Mouse (Mus musculus) lung, postnatal 14 days (tissue): Measurements from ENCODE around the gene Mapk3.

ENCODE experiments used
- DNase-seq: peaks from one replicate; pipeline ENCODE4 v3.0.0; 2021

The Mapk3 gene

DNA sequence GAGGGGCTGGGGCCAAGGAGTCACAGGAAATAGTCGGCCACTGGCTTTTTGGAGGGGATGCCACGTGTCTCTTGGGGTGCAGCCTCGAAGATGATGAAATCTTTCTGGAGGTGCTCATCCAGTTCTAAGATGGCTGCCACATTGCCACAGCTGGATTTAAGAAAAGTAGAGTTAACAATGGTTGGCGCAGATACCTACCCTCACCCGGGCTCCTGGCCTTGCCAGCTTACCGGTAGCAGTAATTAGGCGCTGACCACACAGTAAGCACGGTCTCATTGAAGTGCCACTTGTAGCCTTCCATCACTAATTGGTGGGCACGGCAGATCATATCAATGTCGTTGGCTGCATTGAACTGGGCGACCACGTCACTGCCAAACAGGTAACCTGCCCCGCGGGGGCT lies 26.7 kb downstream of the Mapk3 start:
- no peak for DNase-seq

DNA sequence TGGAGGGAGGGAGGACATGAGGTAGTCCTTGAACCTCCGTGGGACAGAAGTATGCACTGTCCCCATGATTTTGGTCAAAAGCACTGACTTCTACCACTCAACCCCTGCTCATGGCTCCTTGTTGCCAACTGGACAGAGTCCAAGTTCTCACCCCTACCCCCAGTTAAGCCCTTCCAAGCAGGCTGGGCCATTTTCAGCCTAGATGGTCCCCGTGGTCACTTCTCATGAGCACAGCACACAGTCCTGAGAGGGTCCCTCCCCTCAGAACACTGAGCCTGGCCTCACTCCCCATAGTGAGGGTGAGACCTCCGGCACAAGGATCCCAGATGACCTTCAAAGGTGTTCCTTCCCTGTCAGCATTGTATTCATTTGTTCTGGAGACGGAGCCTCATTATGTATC lies 29.7 kb downstream of the Mapk3 start:
- no peak for DNase-seq

DNA sequence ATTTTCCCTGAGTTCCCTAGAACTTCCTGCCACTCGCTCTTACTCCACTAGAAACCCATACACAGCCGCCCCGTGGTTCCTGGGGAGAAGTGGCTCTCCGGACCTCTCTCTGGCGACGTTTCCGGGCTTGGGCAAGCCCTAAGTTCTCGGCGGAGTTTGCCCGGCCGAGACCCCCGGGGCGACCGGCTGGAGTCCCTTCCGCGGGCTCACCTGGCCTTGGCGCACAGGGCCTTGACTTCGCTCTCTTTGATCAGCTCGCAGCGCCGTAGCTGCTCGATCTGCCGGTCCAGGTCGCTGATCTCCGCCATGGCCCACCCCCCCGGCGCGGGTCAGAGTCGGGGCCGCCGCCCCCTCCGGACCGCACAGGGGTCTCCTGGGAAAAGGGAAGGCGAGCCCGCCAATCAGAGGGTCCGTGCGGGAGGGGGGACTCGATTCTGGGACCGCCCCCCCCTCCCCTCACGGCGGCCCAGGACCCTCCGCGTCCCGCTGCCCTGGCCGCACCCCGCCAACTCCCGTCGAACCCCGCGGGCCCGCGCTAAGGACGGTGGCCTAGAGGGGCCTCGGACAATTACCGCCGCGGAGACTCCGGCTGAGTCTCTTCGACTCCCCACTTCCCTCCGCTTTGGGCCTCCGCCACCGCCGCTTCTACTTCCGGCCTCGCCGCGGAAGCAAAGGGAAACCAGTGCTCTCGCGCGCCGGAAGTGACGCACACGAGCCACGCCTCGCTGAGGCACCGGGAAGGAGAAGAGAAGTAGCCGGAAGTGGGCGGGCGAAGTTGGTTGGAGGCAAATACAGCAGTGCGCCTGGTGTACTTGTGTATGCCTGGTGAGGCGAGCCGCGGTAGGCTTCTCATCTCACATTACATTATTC lies 32.7 kb downstream of the Mapk3 start, which contains the start of gene Ppp4c:
Gene Ppp4c (minus strand): TSS at position 646 of the 870 bp plus-strand sequence.
- DNase-seq = peak; percentile 98

DNA sequence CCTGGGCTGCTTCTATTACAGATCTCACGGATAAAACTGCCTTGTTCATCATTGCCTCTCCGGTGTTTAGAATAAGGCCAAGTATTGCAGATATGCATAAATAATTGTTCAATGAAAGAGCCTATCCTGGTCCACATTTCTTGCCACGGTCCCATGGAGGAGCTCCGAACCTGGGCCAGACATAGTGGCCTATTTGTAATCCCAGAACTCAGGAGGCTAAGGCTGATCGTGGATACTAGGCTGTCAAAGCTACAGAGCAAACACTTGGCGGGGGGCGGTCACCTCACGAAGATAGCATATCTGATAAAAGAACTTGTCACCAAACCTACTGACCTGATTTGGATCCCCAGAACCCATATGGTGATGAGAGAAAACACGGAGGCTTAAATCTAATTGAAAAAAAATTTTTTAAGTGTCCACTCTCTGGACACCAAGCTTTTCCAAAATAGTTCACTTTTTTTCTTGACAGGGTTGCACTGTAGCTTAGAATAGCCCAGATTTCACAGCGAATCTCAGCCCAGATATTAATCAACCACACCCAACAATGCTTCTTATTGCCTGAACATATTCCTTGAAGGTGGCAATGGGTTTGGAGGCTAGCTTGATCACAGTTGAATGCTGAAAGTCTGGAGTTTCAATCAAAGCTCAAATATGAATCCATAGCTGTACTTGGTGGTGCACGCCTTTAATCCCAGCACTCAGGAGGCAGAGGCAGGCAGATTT lies 33.5 kb downstream of the Mapk3 start:
- DNase-seq = no peak

DNA sequence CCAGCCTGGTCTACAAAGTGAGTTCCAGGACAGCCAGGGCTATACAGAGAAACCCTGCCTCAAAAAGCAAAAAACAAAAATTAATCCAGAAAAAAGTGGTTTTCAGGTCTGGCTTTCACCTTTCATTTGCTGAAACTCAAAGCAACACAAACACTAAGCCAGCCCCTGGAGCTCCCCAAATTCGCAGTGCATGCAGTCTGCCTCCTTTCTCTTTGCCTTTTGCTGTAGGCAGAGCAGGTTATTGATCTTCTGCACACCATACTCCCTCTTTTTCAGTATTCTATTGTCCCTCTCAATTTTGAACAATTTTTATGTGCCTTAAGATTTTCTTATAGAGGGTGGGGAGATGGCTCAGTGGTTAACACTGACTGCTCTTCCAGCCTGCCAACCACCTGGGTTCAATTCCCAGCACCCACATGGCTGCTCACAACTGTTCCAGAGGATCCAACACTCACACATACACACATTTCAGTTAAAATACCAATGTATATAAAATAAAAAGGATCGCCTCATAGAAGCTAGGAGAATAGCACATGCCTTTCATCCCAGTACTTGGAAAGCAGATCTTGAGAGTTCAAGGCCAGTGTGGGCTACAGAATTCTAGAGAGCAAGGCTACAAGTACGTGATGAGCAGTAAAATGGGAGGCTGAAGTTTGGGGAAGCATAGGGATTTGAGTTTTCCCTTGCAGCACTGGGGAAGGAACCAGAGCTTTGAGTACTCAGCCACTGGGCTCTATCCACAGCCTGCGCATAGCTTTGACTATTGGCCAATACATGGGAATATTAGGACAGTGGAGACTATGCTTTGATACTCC lies 34.3 kb downstream of the Mapk3 start:
- no peak for DNase-seq

DNA sequence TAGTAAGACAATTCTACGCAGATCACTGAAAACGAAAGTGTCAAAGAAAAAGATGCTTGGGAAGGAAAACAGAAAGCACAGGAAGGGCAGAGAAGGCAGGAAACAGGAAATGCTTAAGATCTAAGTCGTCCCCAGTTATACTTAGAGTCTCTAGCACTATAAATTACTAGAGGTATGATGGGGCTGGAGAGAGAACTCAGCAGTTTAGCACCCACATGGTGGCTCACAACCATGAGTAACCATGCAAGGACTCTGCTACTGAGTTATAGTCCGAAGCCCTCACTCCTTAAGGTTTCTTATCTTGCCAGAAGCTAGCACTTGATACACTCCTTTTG lies 34.8 kb downstream of the Mapk3 start:
- DNase-seq = no peak

DNA sequence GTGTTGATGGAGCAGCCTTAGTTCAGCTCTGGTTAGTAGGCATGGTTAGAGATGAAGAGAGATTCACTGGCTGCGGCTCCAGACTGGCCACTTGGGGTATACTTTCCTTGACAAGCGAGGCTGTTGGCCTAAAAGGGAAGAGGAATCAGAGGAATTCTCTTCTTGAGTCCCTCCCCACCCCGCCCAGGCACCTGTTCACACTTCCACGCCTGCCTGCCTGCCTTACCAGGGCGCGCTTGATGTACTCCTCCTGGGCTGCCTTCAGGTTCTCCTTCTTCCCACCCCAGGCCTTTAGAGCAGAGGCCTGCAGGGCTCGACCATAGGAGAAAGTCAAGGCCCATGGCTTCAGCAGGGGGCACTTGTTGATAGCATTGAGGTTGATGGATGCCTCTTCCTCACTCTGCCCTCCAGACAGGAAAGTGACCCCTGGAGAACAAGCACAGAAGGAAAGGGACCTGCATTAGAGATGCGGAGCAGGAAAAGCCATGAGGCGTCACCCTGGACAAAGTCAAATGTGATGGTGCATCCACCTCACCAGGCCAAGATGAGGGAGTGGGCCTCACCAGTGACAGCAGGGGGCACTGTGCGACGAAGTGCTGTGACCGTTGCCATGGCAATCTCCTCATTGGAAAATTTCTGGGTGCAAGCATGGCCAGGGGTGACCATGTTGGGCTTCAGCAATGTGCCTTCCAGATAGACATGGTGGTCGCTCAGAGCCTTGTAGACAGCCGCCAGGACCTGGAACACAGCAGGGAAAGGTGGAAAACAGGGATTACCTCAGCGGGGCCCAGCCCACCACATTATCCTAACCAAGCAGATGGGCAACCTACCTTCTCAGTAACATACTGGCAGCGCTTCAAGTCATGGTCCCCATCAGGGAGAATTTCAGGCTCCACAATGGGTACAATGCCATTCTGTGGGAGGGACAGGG lies 36.3 kb downstream of the Mapk3 start:
- DNase-seq = no peak

DNA sequence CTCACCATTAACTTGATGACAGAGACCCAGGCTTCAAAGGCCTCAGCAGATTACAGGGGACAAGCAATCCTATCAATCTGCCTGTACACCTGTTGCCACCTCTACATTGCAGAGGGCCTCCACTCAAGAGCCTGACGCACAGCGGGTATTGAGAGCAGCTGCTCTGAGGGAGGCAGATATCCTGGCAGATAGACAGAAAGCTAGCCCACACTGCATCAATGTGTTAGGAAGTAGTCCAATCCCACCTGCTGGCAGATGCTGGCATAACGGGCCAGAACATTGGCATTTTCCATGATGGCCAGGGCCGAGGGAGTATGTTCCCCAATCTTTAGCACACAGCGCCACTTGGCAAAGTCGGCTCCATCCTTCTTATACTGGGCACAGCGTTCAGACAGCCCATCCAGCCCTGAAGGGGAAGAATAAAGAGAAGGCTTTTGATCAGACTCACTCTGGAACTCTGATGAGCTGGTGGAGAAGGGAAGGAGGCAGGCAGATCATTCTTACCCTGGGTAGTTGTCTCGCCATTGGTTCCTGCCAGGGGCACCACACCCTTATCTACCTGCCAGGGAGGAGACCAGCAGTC lies 37.0 kb downstream of the Mapk3 start:
- DNase-seq = no peak

DNA sequence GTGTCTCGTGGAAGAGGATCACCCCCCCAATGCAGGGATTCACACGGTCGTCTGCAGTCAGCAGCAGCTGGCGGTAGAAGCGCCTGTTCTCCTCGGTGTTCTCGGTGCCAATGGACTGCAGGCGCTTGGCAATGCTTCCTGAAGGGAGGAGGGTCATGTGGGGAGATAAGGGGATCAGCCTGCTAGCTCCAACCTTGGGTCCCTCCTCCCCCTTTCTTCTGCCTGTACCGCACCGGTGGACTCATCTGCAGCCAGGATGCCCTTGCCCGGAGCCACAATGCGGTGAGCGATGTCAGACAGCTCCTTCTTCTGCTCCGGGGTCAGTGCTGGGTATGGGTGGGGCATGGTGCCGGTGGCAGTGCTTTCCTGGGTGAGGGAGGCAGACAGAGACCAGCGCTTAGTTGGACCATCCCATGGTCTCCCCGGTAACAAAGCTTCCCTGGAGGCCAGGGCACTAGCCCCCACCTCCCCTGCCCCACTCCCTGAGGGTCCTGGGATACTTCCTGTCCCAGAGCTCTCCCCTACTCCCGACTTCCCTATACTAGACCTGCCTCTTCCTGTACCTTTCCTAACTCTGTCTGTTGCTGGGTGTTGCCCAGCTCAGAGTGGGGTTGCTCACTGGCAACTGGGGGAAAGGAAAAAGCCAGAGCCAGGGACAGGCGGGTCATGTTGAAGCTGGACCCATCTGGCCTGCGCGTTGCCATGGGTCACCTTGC lies 38.2 kb downstream of the Mapk3 start, which contains the start of gene Fam57b:
Gene Fam57b (plus strand): TSS at position 258 of the 716 bp plus-strand sequence.
- DNase-seq = no peak

DNA sequence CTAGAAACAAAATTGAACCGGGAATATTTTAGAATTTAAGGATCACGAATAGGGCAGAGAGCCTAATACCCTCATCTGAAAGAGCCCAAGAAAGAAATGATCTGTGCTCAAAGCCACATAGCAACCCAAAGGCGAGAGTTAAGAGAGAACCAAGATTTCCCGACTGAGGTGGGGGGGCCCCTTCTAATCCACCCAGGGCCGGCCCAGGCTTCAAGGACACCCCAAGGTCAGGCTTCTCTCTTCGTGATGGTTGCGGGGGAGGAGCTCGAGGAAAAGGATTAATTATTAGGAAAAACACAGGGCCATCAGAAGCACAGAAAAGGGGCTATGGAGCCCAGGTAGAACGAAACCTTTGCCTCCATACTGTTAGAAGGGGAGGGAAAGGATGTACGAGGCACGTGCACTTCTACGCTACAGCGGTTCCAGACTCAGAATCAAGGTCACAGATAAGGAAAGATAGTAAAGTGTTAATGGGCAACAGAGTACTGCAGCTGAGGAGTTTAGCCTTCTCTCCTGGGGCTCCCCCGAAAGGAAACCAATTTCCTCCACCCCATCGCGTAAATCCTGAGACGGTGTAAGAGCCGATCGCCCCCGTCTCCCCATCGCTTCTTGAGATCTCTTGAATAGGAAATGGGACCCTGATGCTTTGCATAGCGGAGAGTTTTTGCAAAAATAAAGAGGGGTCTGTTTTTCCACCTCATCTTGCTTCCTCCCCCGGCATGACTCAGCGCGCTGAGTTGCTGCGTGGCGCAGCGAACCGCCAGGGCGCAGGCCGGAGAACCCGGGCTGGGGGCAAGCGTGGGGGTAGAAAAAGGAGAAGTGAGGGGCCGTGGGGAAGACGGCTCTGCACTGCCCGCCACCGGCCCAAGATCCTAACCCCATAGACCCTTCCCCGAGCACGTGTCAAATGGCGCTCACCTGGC lies 39.0 kb downstream of the Mapk3 start:
- no peak for DNase-seq

DNA sequence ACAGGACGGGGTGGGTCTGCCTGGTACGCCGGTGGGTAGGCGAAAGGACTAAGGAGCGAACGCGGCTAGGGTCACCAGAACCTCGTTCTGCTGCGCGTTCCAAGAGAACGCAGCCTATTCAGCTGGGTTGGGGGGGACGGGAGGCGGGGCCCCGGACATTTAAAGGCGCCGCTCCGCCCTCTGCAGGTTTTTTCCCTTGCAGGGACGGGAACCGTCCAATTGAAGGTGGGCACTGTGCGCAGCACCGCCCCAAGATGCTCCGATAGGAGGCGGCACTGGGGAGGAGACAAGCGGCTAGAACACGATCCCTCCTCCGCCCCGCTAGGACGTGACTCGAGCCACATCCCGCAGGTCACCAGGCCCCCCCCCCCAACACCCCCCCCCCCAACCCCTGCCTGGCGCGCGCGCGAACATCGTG lies 39.7 kb downstream of the Mapk3 start:
- DNase-seq = peak; percentile 97

DNA sequence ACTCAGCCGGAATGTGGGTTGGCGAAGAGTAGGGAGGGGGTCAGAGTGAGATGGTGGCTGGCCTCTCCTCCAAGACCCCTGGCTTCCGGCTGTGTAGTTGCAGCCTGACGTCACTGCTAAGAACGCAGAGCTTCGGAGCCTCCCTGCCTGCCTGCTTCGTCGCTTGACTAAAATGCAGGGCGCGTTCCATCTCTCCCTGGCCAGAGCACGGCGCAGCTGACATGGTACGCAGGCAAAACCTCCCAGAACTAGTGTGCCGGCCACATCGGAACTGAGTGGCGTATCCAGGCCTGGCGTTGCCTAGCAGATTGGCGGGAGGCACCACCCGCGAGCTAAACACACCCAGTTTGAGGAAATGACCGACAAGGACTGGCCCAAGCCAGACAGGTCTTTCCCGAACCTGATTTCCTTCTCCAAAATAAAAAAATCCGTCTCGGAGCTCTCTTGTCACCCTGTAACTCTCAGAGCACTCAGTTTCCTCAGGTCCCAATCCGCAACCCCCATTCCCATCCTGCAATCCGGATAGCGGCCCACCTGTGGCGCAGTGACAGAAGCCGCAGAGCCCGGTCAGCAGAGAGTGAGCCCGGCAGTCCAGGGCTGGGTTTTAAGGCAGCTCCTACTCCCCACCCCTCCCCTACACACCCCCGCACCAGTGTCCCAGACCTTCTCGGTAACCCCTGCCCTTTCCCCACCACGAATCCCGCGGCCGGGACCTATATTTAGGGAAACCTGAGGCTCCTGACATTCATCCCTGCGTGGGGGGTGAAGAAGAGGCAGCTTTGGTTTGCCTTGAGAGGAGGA lies 40.3 kb downstream of the Mapk3 start:
- DNase-seq = no peak

DNA sequence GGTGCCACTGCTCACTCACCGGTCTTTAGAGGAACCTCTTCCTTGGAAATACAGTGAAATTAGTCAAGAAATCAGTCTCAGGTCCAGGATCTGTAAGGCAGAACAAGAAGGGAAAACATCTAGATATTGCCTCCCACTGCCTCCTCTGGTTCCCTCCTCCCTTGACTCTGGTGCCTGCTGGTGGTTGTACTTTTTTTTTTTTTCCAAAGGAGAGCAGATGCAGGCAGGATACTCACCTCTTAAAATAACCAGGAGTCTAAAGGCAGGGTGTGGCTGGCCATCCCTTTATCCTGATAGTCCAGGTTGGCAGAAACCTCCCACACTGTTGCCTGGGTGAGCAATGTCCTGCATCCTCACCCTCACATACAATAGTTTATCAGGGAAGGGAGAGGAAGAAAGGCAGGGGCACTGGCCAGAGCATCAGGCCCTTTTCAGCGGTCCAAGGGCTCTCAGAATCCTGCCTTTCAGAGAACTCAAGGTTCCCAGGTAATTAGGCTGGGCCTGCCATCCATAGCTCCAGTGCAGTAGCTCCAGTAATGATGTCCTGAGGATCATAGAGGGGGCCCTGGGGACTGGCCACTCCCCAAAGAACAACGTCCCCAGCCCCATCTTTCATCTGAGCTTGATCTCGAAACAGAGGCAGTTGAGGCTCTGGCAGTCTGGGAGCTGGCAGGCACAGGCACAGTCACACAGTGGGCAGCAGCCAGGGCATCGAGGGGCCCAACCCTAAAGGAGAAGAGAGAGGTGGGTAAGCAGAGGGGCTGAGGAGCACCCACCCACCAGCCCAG lies 41.1 kb downstream of the Mapk3 start:
- no peak for DNase-seq

DNA sequence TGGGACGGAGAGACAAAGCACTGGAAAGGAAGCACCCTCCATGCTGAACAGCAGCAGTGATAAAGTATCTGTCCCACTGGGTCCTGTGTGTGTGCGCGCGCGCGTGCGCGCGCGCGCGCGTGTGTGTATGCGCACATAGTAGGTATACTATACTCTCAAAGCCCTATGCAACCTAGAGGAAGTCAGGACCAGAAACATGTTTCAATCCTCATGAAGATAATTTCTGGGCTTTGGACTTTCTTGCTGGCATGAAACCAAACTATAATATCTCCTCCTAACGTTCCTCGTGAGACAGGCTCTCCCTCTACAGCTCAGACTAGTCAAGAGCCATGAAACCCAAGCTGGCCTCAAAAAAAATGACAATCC lies 41.6 kb downstream of the Mapk3 start:
- DNase-seq = no peak

DNA sequence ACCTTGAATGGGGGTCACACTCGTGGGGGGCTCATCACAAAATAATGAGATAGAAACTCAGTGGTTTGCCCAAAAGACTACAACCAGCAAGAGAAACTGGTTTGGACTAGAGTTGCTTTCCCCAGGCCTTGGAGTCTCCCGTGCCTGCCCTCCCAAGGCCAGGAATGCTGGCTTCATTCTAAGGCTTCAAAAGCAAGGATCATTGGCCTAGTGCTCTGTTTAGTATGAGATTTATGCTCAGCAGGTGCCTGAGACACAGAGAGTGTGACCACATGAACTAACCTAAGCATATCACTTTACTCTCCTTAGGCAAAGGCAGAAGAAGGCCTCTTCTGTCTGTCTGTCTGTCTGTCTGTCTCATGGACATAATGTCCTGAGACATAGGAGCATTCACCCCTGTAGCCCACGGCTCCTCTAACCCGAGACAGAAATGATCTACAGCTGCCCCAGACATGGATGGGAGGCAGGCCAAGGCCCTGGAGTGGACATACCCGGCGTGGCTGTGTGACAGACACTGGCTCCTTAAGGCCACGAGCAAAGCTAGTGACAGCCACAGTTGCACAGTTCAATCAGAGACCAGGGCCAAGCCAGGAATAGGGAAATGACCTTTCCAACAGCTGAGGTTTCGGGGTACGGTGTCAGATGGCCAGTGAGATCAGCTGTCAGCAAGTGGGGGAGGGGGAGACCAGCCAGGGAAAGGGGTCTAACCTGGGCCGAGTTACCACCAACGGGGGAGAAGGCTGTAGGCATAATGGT lies 42.9 kb downstream of the Mapk3 start:
- no peak for DNase-seq

DNA sequence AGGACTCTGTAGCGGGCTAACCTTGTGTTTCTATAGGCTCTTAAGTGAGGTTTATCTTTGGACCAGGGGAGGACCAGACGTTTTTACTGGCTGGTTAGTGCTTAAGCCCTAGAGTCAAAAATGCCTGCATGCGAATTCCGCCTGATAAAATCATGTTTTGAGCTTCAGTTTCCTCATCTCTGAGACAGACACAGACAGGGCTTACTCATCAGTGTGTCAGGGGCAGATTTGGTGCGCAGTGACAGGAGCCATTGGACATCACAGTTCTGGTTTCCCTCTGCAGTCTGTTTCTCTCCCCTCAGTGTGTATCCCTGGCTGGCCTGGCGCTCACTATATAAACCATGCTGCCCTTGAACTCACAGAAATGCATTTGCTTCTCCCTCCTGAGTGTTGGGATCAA lies 43.8 kb downstream of the Mapk3 start:
- no peak for DNase-seq

DNA sequence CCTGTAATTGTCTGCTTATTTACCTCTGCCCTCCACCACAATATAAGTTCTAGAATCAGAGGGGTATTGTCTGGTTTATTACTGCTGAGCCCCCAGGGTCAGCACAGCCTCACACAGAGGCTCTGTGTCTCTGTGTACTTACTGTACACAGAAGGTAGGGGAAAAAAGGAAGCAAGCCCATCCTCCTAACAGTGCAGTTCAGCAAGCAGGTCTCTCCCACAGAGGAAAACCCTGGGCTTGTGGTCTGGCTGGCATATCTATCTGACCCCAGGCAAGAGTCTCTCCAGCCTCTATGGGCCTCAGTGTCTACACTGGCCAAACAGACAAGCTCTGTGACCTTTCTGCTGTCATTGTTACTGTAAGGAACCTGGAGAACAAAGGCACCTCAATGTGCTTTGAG lies 44.4 kb downstream of the Mapk3 start:
- no peak for DNase-seq

DNA sequence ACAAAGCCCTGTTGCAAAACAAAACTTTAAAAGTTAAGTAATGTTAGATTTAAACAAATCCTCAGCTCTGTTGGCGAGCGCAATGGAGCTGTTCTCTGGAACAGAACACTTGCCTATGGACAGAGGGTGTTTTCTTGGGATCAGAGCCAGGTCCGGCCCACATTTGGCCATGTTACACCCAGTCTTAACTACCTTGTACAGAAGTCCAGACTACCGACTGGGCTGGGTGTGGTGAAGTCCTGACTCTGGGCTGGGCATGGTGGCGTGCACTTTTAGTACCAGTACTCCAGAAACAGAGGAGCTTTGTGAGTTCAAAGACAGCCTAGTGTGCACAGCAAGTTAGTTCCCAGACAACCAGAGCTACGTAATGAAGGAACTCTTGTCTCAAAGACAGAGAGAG lies 47.6 kb downstream of the Mapk3 start:
- DNase-seq = peak; percentile 51
